Comparison of ENCODE assay signal across 8 mouse cellular contexts in the genomic region with DNA sequence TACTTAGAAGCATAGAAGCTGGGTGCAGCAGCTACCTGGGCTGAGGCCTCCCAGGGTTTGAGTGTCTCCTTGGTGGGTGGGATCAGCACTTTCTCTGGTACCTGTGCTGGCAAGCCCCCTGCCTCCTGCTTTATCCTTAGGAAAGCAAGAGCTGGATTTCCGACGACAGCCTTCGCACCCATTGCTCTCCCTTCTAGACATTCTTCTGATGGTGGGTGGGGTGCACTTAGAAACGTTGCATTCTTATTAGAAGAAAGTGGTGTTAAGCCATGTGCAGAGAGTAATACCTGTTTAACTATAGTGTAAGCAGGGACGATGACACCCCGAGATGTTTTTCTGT. TPM values are rescaled to one million over a fixed set of nuclear protein-coding genes. Genes with fewer than 3 reads are reported as not detected.
DNase-seq lines count a peak whose midpoint lies in the region; ATAC-seq and TF ChIP-seq lines count a peak whose summit lies in the region.

No protein-coding gene starts in this region.

- H3K4me1 ChIP-seq in kidney, postnatal 0 days (replicated peaks; ENCODE audit: insufficient read depth, low read length), result peaks cover 9% of the 10 kb centered on the region; the same call in 1 of the 2 replicates
- peaks cover 31% of the 10 kb centered on the region for H3K4me1 ChIP-seq in embryonic facial prominence, embryonic 15.5 days
- 0 out of 2 replicates have a peak, but pooled peaks cover 4% of the 10 kb centered on the region for H3K4me1 ChIP-seq in intestine, embryonic 15.5 days (replicated peaks)

- H3K4me3 ChIP-seq in kidney, postnatal 0 days (replicated peaks; ENCODE audit: low read depth, low read length), result peak overlapping the region; percentile 96
- H3K4me3 ChIP-seq in embryonic facial prominence, embryonic 15.5 days (replicated peaks), result peak overlapping the region; percentile 75
- H3K4me3 ChIP-seq in intestine, embryonic 15.5 days (replicated peaks), result peak overlapping the region; percentile 95
- peak overlapping the region; percentile 93 for H3K4me3 ChIP-seq in myocyte

- H3K27me3 ChIP-seq in kidney, postnatal 0 days (ENCODE audit: insufficient read depth, low read length), result no peaks in the 10 kb centered on the region
- no peaks in the 10 kb centered on the region for H3K27me3 ChIP-seq in embryonic facial prominence, embryonic 15.5 days
- no peaks in the 10 kb centered on the region for H3K27me3 ChIP-seq in intestine, embryonic 15.5 days (replicated peaks)
- H3K27me3 ChIP-seq in myocyte (ENCODE audit: control insufficient read depth, insufficient read depth, insufficient read length), result no peaks in the 10 kb centered on the region

- H3K4me2 ChIP-seq in kidney, postnatal 0 days (ENCODE audit: low read length), result peak overlapping the region; percentile 72
- peak overlapping the region; percentile 60 for H3K4me2 ChIP-seq in embryonic facial prominence, embryonic 15.5 days (replicated peaks)
- peak overlapping the region; percentile 62 for H3K4me2 ChIP-seq in intestine, embryonic 15.5 days (replicated peaks)
- peak overlapping the region; percentile 95 for H3K4me2 ChIP-seq in myocyte (ENCODE audit: low read depth)

- H3ac ChIP-seq in myocyte (ENCODE audit: control insufficient read depth, insufficient read length), result no peak overlapping the region

- no peaks in the 10 kb centered on the region for H3K9me3 ChIP-seq in kidney, postnatal 0 days (replicated peaks; ENCODE audit: low read length)
- no peaks in the 10 kb centered on the region for H3K9me3 ChIP-seq in embryonic facial prominence, embryonic 15.5 days (replicated peaks)
- no peaks in the 10 kb centered on the region for H3K9me3 ChIP-seq in intestine, embryonic 15.5 days

- H3K36me3 ChIP-seq in kidney, postnatal 0 days (ENCODE audit: insufficient read depth, low read length), result no peaks in the 10 kb centered on the region
- peaks cover 14% of the 10 kb centered on the region; the same call in 1 of the 2 replicates for H3K36me3 ChIP-seq in embryonic facial prominence, embryonic 15.5 days
- H3K36me3 ChIP-seq in intestine, embryonic 15.5 days, result no peaks in the 10 kb centered on the region
- no peaks in the 10 kb centered on the region for H3K36me3 ChIP-seq in myocyte (ENCODE audit: control insufficient read depth, insufficient read depth)

- no peak for TF ChIP-seq CTCF in kidney, postnatal 0 days (IDR thresholded peaks at IDR 0.05; ENCODE audit: low read depth)

- peak overlapping the region; percentile 85 for H3K9ac ChIP-seq in kidney, postnatal 0 days (ENCODE audit: low read depth, low read length)
- peak overlapping the region; percentile 94 for H3K9ac ChIP-seq in embryonic facial prominence, embryonic 15.5 days
- peak overlapping the region; percentile 10; the same call in 1 of the 2 replicates for H3K9ac ChIP-seq in intestine, embryonic 15.5 days

- H3K79me2 ChIP-seq in myocyte (ENCODE audit: control insufficient read depth, insufficient read depth), result peaks cover 8% of the 10 kb centered on the region

- H3K27ac ChIP-seq in kidney, postnatal 0 days, result no peak overlapping the region
- peak overlapping the region; percentile 99 for H3K27ac ChIP-seq in embryonic facial prominence, embryonic 15.5 days (replicated peaks)
- H3K27ac ChIP-seq in intestine, embryonic 15.5 days, result no peak overlapping the region

- no peak for ATAC-seq in kidney, postnatal 0 days (replicated peaks; ENCODE audit: low FRiP score, low read depth)
- ATAC-seq in embryonic facial prominence, embryonic 15.5 days (ENCODE audit: insufficient number of reproducible peaks, low FRiP score, low TSS enrichment, low read depth), result no peak
- ATAC-seq in intestine, embryonic 15.5 days, result no peak

- intact Hi-C loops in left cerebral cortex, postnatal 25 days (cut with DNase I), result loop anchor here (10.0 kb wide), 1 partner anchor 1215 kb away; no protein-coding TSS in a partner anchor

- DNase-seq in kidney, postnatal 0 days (ENCODE audit: low spot score), result no peak
- DNase-seq in kidney, adult 11 months, result no peak
- DNase-seq in gastrocnemius, postnatal 4 days (ENCODE audit: low spot score in 2 of 2), result no peak
- DNase-seq in left cerebral cortex, postnatal 25 days (ENCODE audit: low spot score in 2 of 2), result no peak
- no peak for DNase-seq in right cerebral cortex, postnatal 4 days

- no peak for TF ChIP-seq POLR2A in myocyte (IDR thresholded peaks at IDR 0.05; ENCODE audit: insufficient read length, low read depth)

- WGBS in kidney, postnatal 0 days, result 24% methylated on average over 6 of the region's 6 CpGs
- WGBS in embryonic facial prominence, embryonic 15.5 days, result 9% methylated on average over 6 of the region's 6 CpGs
- 35% methylated on average over 6 of the region's 6 CpGs for WGBS in intestine, embryonic 15.5 days

TF ChIP-seq in myocyte, 11 proteins besides CTCF, POLR2A, EP300 and RAD21:
- TF ChIP-seq MAX (IDR thresholded peaks at IDR 0.05; ENCODE audit: low read depth) (no peak), REST (IDR thresholded peaks at IDR 0.05; ENCODE audit: insufficient read depth, insufficient read length) (no peak), MYOG (IDR thresholded peaks at IDR 0.05; ENCODE audit: control insufficient read depth in 1 of 3, insufficient read depth in 1 of 3, insufficient read length in 2 of 3, low read depth in 2 of 3) (no peak), SRF (IDR thresholded peaks at IDR 0.05; ENCODE audit: control insufficient read depth, insufficient read length, low read depth) (no peak)

RNA-seq across cellular contexts. Expression of gene Plpp3, which starts 2.4 kb away (rescaled TPM):
- polyA plus RNA-seq in kidney, postnatal 0 days (2015; fragmentation: Nextera tagmentation; extraction: Ambion mirVana), result 77.4 and 79.6 TPM in 2 replicates
- polyA plus RNA-seq in embryonic facial prominence, embryonic 15.5 days (2015; fragmentation: Nextera tagmentation; extraction: Ambion mirVana), result 190 and 199 TPM in 2 replicates
- 41.2 and 42.0 TPM in 2 replicates for polyA plus RNA-seq in intestine, embryonic 15.5 days (2015; fragmentation: Nextera tagmentation; extraction: Ambion mirVana)
- polyA plus RNA-seq in myocyte (2012; fragmentation: generic; extraction: Trizol), result 12.7 TPM
- 100 to 1,000 TPM; 116 to 119 TPM for total RNA-seq in gastrocnemius, postnatal 4 days (2021)
- 100 to 1,000 TPM; 163 to 170 TPM for total RNA-seq in left cerebral cortex, postnatal 25 days (2021)

RNA-seq across cellular contexts. Expression of gene Prkaa2, which starts 49.8 kb away (rescaled TPM):
- 14.0 and 15.3 TPM in 2 replicates for polyA plus RNA-seq in kidney, postnatal 0 days (2015; fragmentation: Nextera tagmentation; extraction: Ambion mirVana)
- 2.9 and 3.0 TPM in 2 replicates for polyA plus RNA-seq in embryonic facial prominence, embryonic 15.5 days (2015; fragmentation: Nextera tagmentation; extraction: Ambion mirVana)
- 4.6 and 5.4 TPM in 2 replicates for polyA plus RNA-seq in intestine, embryonic 15.5 days (2015; fragmentation: Nextera tagmentation; extraction: Ambion mirVana)
- 2.2 TPM for polyA plus RNA-seq in myocyte (2012; fragmentation: generic; extraction: Trizol)
- 10 to 100 TPM; 44.4 to 46.8 TPM for total RNA-seq in gastrocnemius, postnatal 4 days (2021)
- 10 to 100 TPM; 31.0 to 31.6 TPM for total RNA-seq in left cerebral cortex, postnatal 25 days (2021)

Comparison
In these comparisons a context has a peak if more than half of its experiments do, and no peak if none do; other contexts are left out.
1. H3K9ac ChIP-seq: peak in every context shown above with its lines; median percentile 94 in embryonic facial prominence, embryonic 15.5 days; 85 in kidney, postnatal 0 days; 10 in intestine, embryonic 15.5 days.